Mouse (Mus musculus) CD4-positive helper T cell, adult 2 months (primary cell): ENCODE measurements around the gene Atp8b3.

Experiments
- DNase-seq: peaks from one replicate; pipeline ENCODE4 v3.0.0-alpha.2; 2012; ENCODE audit warnings: low read depth, missing footprints, low spot score

The Atp8b3 gene

DNA sequence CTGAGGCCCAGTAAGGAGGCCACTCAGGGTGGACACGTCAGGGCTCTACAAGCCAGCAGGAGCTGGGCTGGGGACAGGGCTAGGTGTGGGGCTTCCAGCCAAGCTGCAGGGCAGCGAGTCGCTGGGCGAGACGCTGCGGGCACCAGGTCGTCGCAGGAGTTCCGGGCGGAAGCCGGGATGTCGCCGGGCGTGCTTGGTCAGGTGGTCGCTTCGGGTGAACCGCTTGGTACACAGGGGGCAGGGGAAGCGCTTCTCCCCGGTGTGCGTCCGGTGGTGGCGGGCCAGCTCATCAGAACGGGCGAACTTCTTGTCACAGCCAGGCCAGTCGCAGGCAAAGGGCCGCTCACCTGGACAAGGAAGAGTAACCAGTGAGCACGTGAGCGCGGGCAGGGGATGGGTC, 30.0 kb upstream of the Atp8b3 start:
- no peak for DNase-seq

DNA sequence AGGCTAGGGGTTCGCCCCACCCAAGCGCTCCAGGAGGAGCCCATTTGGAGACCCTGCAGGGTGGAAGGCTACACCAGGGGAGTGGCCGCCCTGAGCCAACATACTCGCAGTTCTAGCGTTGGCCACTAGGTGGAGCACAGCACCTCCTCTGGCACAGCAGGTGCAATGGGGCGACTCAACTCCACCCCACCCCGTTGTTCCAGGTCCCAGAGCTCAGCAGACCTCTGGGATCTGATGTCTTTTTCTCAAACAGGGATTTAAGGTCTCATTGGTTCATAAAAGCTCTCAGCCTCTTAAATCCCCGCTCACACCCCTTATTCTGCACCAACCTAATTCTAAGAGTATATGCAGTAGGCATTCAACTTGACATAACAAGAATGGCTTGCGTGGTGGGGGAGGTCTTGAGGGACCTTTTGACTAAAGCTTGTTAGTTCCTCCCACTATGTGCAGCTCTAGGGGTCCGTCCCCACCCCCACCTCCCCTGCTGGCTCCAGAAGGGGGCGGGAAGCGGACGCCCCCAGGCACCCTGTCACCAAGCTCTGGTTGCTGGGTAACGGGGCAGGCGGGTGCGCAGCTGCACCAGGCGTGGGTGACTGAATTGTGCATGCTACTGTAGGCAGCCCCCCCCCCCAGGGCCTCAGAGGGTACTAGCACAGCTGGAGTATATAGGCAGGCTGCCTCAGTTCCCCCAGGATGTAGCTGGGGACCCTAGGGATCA, 27.6 kb upstream of the Atp8b3 start:
- peak; percentile 83 for DNase-seq

DNA sequence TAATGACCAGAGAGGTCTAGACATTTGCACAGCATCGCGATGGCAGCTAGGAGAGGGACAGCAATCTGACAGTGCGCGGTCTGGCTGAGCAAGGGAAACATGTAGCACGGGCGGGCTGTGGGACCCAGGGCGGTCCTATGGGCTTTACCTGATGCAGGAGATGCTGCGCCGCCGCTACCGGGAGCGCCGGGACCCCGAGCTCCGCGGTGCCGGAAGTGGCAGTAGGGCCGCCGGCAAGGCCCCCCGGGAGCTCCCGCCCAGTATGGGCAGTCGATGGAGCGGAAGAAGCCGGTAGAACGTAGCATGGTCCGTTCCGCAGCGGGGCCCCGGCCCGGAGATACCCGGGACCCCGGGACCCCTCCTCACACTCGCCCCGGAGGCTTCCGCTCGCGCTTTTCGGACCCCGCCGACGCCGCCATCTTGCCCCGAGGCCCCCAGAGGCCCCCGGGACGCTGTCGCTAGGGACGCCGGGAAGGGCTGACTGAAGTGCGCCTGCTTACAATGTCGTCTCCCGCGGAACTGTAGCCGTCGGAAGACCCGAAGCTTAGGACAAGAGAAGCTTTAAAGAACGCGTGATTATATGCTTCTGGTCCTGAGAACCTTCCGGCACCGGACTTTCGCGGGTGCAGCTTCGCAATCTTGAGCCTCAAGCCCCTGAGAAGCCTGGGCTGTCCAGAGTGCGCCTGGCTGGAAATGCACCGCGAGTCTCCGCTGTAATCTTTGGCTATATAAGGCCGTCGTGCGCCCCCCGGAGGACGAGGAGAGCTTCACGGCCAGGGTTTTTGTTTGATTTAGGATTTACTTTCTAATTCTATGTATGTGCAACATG, 22.4 kb upstream of the Atp8b3 start, which contains the start of gene Rexo1:
Gene Rexo1, minus strand, starts transcription at position 445 of the 829 bp plus-strand sequence.
- DNase-seq, result peak; percentile 94

DNA sequence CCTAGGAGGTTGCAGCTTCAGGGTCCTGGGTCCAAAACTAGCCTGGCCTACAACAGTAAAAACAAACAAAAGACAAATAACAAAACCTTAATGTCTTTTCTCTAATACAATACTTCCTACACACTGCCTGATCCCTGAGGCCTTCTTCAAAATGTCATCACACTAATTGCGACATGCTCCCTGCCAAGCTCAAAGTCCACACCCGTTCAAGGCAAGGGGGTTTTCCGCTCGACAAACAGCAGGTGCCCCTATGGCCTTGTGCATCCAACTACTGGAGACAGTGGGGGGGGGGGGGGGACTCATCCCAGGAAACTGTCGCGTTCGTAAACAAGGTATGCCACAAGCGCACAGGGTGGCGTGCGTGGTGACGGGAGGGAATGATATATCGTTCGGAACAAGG, 21.7 kb upstream of the Atp8b3 start:
- no peak for DNase-seq

DNA sequence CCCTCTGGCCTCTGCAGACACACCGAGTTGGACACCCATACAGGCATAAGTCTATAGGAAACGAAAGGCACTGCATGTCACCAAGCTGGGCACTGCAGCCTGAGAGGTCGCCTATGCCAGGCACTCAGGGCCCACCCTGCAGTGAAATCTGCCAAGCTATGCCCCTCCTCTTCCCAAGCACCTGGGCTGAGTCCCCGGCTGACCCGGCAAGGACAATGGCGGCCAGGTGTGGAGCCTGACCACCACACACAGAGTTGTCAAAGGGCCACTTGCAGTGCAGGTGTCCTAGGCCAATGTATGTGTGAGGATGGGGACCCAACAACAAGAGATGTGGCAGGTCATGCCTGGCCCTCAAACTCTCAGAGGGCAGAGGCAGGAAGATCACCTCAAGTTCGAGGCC, 20.5 kb upstream of the Atp8b3 start:
- no peak for DNase-seq

DNA sequence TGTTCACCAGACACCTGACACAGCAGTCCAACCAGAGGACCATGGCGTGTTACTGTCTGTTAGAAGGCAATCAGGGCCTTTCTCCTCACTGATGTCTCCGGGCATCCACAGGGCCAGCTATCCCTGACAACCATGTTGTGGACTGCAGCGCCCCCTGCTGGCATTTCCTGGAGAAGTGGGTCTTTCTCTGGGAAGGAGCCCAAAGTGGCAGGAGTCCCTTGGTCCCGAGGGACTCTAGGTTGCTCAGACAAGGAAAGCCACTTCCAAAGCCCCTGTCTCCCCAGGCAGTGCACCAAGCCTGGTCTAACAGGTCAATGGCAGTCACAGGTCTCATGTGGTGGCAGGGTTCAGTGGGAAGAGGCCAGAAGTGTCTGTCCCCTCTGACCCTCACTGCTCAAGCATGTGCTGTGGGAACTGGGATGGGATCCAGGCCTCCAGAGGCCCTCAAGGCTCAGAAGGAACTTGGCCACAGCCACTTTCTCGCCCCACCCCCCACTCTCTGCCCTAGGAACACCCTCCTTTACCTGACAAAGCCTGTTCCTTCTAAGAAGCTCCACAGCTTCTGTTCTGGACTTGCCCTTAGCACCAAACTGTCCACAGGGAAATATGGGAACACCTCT, 18.5 kb upstream of the Atp8b3 start:
- DNase-seq, result peak; percentile 50

DNA sequence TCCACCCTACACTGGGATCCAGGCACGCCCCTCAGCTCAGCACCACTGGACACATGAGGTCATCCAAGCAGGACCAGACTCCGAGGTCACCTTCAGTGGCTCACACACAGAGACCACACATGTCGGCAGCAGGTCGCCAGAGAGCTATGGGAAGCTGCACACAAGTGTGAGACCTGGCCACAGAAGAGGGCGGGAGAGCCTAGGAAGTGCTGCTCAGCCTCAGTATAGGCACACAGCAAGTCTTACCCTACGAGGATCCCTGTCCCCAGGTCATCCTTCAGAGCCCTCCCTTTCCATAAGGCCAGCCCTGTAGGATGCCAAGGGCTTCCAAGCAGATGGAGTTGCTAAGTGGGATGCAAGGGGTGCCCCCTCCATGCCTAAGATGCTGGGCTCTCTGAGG, 15.1 kb upstream of the Atp8b3 start:
- DNase-seq, result no peak

DNA sequence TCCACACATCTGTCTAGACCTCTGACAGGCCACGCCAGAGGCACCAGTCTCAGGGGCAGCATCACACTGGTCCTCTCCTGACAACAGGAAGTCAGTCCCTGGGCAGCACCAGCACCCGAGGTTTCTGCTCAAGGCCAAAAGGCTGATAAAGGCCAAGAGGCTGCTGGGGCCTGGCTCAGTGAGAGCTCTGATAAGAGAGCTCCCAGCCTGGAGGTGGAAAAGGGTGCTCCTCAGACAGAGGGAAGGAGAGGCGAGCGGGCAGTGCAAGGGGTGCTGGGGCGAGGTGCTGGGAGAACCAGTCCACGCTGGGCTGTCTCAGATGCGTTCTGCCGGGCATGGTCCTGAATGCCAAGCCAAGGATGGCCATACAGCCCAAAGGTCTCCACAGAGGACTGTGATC, 14.7 kb upstream of the Atp8b3 start:
- no peak for DNase-seq

DNA sequence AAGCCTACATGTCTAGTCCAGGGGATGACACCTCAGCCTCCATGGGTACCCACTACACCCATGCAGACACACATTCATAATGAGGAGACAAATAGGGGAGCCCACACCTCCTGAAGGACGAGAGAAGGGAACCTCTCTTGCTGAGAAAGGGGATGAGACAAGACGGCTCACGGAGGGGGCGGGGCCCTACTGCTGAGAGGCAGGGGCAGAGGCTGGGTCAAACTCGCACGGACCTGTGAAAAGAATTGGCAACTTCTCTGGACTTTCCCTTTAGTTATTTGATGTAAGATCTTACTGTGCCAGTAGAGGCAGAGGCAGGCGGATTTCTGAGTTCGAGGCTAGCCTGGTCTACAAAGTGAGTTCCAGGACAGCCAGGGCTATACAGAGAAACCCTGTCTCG, 13.4 kb upstream of the Atp8b3 start:
- no peak for DNase-seq

DNA sequence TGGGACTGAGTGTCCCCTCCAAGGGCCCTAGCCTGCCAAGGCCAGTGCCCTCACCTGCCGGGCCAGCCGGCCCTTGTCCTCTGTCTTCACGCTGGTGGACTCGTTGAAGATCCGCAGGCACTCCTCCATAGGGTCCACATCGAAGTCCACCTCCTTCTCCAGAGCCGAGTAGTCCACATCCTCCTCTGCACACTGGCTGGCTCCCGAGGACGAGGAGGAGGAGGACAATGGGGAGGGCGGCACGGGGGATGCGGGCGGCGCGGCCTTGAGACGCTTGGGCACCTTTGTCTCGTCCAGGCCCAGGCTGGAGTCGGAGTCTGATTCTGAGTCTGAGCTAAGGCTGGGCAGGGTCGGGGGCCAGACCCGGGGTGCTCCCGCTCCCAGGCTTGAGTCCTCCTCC, 10.4 kb upstream of the Atp8b3 start:
- no peak for DNase-seq

DNA sequence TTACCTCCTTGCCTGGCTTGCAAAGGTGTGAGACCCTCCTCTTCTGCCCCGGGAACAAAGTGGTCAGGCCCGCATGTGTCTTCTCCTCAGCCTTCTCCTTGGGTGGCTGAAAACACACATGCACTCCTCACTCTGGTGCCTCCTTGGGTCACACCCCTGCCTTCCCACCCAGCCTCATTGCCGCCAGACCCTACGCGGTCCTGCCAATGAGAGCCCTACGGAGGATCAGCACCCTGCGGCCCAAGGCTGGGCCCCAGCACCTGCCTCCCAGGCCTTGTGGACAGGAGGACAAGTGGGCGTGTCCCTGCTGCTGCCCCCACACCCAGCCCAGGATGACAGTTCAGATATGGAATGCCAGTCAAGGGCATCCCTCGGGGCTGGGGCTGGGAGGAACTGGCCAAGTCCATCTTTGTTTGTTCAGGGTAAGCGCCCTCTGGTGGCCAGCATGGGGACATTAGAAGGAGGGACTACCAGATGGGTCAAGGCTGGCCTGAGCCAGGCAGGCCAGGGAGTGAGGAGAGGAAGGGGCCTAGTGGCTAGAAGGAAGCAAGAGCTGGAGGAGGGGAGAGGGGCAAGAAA, 9.6 kb upstream of the Atp8b3 start:
- DNase-seq, result peak; percentile 37

DNA sequence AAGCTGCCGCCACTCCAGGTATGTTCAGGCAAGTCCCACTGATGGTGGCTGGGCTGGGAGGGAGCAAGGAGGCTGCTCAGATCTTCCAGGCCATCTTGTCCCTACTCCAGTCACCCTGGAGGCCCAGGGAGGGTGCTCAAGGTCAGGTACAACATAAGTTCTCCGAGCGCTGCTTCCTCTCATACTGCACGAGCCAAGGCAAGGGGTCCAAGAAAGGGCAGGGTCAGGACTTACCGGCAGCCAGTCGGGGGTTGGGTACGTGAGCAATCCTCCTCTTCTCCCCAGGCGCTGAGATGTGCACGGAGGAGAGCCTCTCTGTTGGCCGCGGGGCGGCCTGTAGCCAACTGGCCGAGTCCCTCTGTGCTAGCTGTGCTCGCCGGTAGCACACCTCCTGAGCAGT, 8.6 kb upstream of the Atp8b3 start:
- DNase-seq, result no peak

DNA sequence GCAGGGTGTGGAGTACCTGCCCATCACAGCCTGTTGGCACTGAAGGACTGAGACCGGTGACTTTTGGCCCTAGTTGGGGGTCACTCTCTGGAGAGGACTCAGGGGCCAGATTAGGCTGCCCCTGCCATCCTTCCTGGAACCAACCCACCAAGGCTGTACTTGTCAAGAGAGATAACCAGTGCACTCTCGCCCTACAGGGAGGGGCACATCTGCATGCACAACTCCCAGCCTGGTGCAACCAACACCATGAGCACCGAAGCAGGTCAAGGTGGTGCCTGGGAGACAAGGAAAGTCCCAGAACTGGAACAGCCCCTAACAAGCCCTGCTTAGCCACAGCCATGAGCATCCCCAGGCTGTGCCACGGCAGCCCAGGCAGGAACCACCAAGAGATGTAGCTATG, 8.0 kb upstream of the Atp8b3 start:
- no peak for DNase-seq

DNA sequence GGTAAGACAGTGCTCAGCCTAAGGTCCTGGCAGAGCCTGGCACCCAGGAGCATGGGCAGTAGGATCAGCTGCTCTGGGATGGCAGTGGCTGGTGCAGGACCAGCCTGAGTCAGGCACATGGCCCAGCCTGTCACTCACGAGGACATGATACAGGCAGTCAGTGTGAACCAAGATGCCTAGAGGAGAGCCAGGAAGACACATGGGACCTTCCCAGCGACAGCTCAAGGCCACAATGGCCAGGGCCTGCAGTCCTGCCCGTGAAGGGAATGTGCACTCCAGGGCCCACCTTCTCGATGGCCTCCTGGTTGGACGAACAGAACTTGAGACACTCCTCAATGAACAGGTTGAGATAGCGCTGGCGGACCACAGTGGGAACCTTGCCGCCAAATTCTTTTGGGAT, 6.7 kb upstream of the Atp8b3 start:
- DNase-seq, result no peak

DNA sequence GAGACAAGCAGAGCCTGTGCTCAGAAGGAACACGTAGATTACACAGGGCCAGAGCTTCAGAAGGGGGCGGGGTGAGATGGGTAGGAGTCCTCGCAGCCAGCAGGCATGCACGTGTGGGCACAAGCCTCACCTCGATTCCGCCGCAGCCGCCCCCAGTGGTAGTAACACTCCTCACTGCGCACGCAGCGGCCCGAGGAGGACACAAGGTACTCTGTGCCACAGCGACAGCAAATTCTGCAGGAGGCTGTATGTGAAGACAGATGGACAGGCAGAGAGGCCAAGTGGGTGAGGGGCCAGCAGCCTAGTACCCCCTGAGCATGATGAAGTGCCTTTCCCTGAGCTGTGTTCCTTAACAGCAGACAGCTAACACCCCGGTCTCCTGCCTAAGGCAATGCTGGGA, 4.9 kb upstream of the Atp8b3 start:
- no peak for DNase-seq

DNA sequence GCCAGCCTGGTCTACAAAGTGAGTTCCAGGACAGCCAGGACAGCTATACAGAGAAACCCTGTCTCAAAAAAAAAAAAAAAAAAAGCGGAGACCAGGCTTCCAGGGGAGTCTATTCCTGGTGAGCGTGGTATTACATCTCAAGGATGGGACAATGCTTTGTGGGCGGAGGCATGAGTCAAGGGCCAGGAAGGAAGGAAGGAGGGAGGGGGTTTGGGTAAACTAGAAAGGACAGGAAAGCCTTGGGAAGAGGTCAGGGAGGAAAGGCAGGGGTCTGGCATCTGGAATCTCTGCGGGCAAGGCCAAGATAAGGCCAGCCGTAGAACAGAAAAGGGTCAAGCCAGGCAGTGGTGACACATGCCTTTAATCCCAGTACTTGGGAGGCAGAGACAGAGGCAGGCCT, 569 bp upstream of the Atp8b3 start:
- DNase-seq, result no peak

DNA sequence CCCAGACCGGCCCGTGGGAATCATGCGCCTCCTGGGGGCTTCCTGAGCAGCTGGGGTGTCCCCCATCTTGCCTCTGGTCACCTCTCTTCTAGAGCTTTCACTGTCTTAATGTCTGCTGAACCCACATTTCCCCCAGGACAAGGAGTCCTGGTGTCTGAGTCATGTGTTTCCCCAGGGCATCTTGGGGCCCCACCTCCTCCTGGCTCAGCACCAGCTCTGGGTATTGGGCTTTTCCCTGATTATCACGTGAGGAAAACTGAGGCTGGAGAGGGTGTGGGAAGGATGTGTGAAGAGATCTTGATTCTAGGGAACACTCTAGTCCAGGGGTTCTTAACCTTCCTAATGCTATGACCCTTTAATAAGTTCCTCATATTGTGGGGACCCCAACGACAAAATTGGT, 744 bp downstream of the Atp8b3 start:
- no peak for DNase-seq

DNA sequence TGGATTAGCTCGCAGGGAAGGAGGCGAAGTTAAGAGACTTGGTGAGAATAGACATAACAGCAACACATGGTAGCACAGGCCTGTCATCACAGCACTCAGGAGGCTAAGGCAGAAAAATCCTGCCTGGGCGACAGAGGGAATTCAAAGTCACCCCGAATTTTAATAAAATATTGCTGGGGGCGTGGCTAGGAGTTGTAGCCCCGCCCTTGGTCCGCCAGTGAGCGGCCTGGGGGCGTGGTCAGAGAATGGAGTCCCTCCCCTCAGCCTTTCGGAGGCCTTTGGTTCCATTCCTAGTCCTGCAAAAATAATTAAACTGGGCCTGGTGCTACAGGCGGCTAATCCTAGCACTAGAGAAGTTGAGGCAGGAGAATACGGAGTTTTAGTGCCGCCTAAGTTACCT, 3.2 kb downstream of the Atp8b3 start:
- no peak for DNase-seq

DNA sequence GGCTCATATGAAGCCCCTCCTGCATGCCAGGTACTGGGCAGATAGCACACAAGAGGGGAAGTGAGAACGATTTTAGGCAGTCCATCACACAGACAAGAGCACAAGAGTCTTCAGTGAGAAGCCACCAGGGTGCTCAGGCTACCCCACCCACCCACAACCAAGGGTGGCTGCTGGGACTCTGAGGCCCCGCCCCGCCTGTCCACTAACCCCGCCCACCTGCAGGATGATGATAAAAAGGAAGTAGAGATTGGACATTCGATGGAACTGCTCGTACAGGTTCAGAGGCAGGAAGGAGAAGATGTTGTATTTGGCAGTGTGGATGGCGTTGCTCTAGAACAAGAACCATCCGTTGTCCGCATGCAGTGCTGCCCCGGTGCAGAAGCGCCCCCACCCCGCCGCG, 3.9 kb downstream of the Atp8b3 start:
- peak; percentile 49 for DNase-seq

DNA sequence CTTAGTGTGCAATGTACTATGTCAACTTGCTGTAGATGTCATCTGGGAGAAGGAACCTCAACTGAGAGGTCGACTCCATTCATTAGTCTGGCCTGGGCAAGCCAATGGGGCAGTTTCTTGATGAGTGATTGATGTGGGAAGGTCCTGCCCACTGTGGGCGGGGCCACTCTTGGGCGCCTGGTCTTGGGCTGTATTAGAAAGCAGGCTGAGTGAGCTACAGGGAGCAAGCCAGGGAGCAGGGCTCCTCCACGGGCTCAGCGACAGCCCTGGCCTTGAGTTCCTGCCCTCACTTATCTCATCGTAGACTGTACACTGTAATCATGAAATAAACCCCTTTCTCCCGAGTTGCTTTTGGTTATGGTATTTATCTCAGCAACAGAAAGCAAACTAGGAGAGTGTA, 5.2 kb downstream of the Atp8b3 start:
- DNase-seq, result no peak

DNA sequence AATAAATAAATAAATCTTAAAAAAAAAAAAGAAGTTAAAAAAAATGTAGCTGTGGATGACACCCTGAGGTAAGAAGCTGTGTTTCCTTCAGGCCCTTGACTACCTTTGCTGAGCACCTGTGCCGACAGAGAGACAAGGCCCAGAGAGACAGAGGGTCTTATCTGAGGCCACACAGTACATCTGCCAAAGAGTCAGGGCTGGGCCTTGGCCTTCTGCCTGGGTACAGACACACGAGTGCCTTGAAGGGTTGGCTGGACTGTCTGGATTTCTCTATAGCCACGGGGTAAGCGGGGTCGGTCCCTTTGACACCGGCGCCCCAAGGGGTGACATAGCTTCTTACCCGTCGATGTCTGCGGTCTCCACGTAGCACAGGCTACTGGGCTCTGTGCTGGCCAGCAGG, 6.1 kb downstream of the Atp8b3 start:
- DNase-seq, result no peak

DNA sequence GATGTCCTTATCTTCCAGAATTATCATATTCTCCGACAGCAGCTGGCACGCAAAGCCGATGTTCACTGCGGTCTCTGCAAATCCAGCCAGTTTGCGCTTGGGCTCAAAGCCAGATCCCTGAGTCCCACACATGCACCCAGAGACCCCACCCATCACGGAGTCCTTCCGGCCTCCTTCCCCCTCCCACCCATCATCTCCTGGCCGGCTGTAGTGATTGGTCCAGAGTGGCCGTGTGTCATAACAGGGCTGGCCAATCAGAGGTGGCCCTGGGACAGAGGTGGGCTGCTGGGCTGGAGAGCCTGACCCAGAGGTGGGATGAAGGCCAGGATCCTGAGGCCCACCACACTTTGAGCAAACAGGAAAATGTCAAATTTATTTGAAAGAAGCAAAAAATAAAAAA, 12.8 kb downstream of the Atp8b3 start:
- no peak for DNase-seq
